Mouse (Mus musculus) skeletal muscle tissue, adult 2 months (tissue): ENCODE measurements around the gene Sulf2.

Experiments
- DNase-seq: peaks from one replicate; pipeline ENCODE4 v3.0.0-alpha.2; 2012; ENCODE audit warnings: low read depth, low spot score

The Sulf2 gene

GRCm38 (mm10) chr2:166175552-166176136 is 20.2 kb upstream of the Sulf2 start:
- DNase-seq: peak; percentile 52

- no peak for DNase-seq
Measured at GRCm38 (mm10) chr2:166175145-166175544, 19.7 kb upstream of the Sulf2 start.

GRCm38 (mm10) chr2:166173169-166173568 is 17.7 kb upstream of the Sulf2 start:
- DNase-seq: no peak

GRCm38 (mm10) chr2:166170173-166170572 is 14.7 kb upstream of the Sulf2 start:
- DNase-seq: no peak

- DNase-seq: no peak
Measured at GRCm38 (mm10) chr2:166168868-166169267, 13.4 kb upstream of the Sulf2 start.

- no peak for DNase-seq
Measured at GRCm38 (mm10) chr2:166167387-166167786, 11.9 kb upstream of the Sulf2 start.

GRCm38 (mm10) chr2:166165396-166165795 is 9.9 kb upstream of the Sulf2 start:
- DNase-seq: no peak

- no peak for DNase-seq
Measured at GRCm38 (mm10) chr2:166164601-166165000, 9.1 kb upstream of the Sulf2 start.

GRCm38 (mm10) chr2:166163917-166164316 is 8.5 kb upstream of the Sulf2 start:
- no peak for DNase-seq

GRCm38 (mm10) chr2:166163252-166163651 is 7.8 kb upstream of the Sulf2 start:
- no peak for DNase-seq

- DNase-seq: no peak
Measured at GRCm38 (mm10) chr2:166162160-166162559, 6.7 kb upstream of the Sulf2 start.

- DNase-seq: no peak
Measured at GRCm38 (mm10) chr2:166159276-166159675, 3.8 kb upstream of the Sulf2 start.

GRCm38 (mm10) chr2:166157767-166158561 is 2.5 kb upstream of the Sulf2 start:
- no peak for DNase-seq

- DNase-seq: no peak
Measured at GRCm38 (mm10) chr2:166157144-166157543, 1.7 kb upstream of the Sulf2 start.

- no peak for DNase-seq
Measured at GRCm38 (mm10) chr2:166156122-166156521, 659 bp upstream of the Sulf2 start.

- no peak for DNase-seq
Measured at GRCm38 (mm10) chr2:166154749-166155453, 562 bp downstream of the Sulf2 start.

GRCm38 (mm10) chr2:166153891-166154711 is 1.4 kb downstream of the Sulf2 start:
- DNase-seq: no peak

GRCm38 (mm10) chr2:166153399-166153793 is 2.1 kb downstream of the Sulf2 start:
- no peak for DNase-seq

GRCm38 (mm10) chr2:166152734-166153398 is 2.6 kb downstream of the Sulf2 start:
- no peak for DNase-seq

GRCm38 (mm10) chr2:166151510-166152473 is 3.7 kb downstream of the Sulf2 start:
- DNase-seq: peak; percentile 88
